In genomic region chr7:127255008-127255407, GRCm38 (mm10) we compare ENCODE assay signal across 8 mouse cellular contexts. TPM values are rescaled to one million over a fixed set of nuclear protein-coding genes. Genes with fewer than 3 reads are reported as not detected.
DNase-seq lines count a peak whose midpoint lies in the region; ATAC-seq lines count a peak whose summit lies in the region.

No protein-coding gene starts in this region.

- 21% methylated on average over 4 of the region's 4 CpGs for WGBS in neural tube, embryonic 11.5 days
- 15% methylated on average over 4 of the region's 4 CpGs for WGBS in liver, embryonic 13.5 days (ENCODE audit: insufficient replicate concordance)

- peaks cover 11% of the 10 kb centered on the region; the same call in 1 of the 2 replicates for H3K4me1 ChIP-seq in neural tube, embryonic 11.5 days (ENCODE audit: control insufficient read depth, insufficient read depth, low read length)
- peaks cover 69% of the 10 kb centered on the region for H3K4me1 ChIP-seq in liver, embryonic 13.5 days (replicated peaks)

- H3K36me3 ChIP-seq in neural tube, embryonic 11.5 days (ENCODE audit: control insufficient read depth, insufficient read depth, low read length): no peaks in the 10 kb centered on the region; the same call in 1 of the 2 replicates
- peaks cover 24% of the 10 kb centered on the region for H3K36me3 ChIP-seq in liver, embryonic 13.5 days

- H3K9ac ChIP-seq in neural tube, embryonic 11.5 days (ENCODE audit: low read length): peak overlapping the region; percentile 72
- H3K9ac ChIP-seq in liver, embryonic 13.5 days: peak overlapping the region; percentile 82

- no peaks in the 10 kb centered on the region for H3K27me3 ChIP-seq in neural tube, embryonic 11.5 days (ENCODE audit: control insufficient read depth, insufficient read depth, low read length)
- no peaks in the 10 kb centered on the region for H3K27me3 ChIP-seq in liver, embryonic 13.5 days

- ATAC-seq in neural tube, embryonic 11.5 days (ENCODE audit: insufficient read depth, low FRiP score, low TSS enrichment): no peak
- no peak for ATAC-seq in liver, embryonic 13.5 days (ENCODE audit: low read depth)
- ATAC-seq in erythroid progenitor cell, adult 5-6 weeks (replicated peaks; ENCODE audit: low FRiP score, poor library complexity, severe bottlenecking): no peak

- H3K4me2 ChIP-seq in neural tube, embryonic 11.5 days (ENCODE audit: low read depth): peak overlapping the region; percentile 92
- peak overlapping the region; percentile 97 for H3K4me2 ChIP-seq in liver, embryonic 13.5 days

- H3K27ac ChIP-seq in neural tube, embryonic 11.5 days (ENCODE audit: low read depth, low read length): no peak overlapping the region
- peak overlapping the region; percentile 94 for H3K27ac ChIP-seq in liver, embryonic 13.5 days

- no peaks in the 10 kb centered on the region for H3K9me3 ChIP-seq in neural tube, embryonic 11.5 days (ENCODE audit: control insufficient read depth, low read length)
- H3K9me3 ChIP-seq in liver, embryonic 13.5 days (replicated peaks): no peaks in the 10 kb centered on the region

- H3K4me3 ChIP-seq in neural tube, embryonic 11.5 days (ENCODE audit: low read depth, low read length): peak overlapping the region; percentile 55
- peak overlapping the region; percentile 77 for H3K4me3 ChIP-seq in liver, embryonic 13.5 days (replicated peaks)

- DNase-seq in cerebellum, adult 9-11 months: peak; percentile 39
- DNase-seq in cerebellum, postnatal 36 days: no peak
- no peak for DNase-seq in neural tube, embryonic 11.5 days (ENCODE audit: low spot score)
- no peak for DNase-seq in neural tube, embryonic 10.5 days (ENCODE audit: extremely low spot score, low spot score)
- DNase-seq in liver, embryonic 13.5 days: no peak
- DNase-seq in right cerebral cortex, postnatal 36 days (ENCODE audit: low spot score in 2 of 2): no peak
- DNase-seq in thymus, postnatal 36 days: no peak

RNA-seq across cellular contexts. Expression of gene Dctpp1, which starts 5.5 kb away (rescaled TPM):
- 205 and 228 TPM in 2 replicates for polyA plus RNA-seq in neural tube, embryonic 11.5 days (2014; fragmentation: Nextera tagmentation; extraction: Ambion mirVana)
- polyA plus RNA-seq in liver, embryonic 13.5 days (2015; fragmentation: Nextera tagmentation; extraction: Ambion mirVana): 134 and 136 TPM in 2 replicates
- total RNA-seq in erythroid progenitor cell, adult 5-6 weeks (2015; ENCODE audit: low replicate concordance): 12.2 and 21.6 TPM in 2 replicates
- 6.2 and 11.1 TPM in 2 replicates for total RNA-seq in erythroid progenitor cell, adult 5-6 weeks (2017; ENCODE audit: low replicate concordance)

RNA-seq across cellular contexts. Expression of gene Zfp771, which starts 10.9 kb away (rescaled TPM):
- polyA plus RNA-seq in neural tube, embryonic 11.5 days (2014; fragmentation: Nextera tagmentation; extraction: Ambion mirVana): 53.2 and 54.5 TPM in 2 replicates
- polyA plus RNA-seq in liver, embryonic 13.5 days (2015; fragmentation: Nextera tagmentation; extraction: Ambion mirVana): 19.0 and 20.6 TPM in 2 replicates
- 4.0 TPM in 1 of 2 replicates, not detected in the other for total RNA-seq in erythroid progenitor cell, adult 5-6 weeks (2015; ENCODE audit: low replicate concordance)
- total RNA-seq in erythroid progenitor cell, adult 5-6 weeks (2017; ENCODE audit: low replicate concordance): 0.26 TPM in 1 of 2 replicates, not detected in the other

RNA-seq across cellular contexts. Expression of gene Sephs2, which starts 18.8 kb away (rescaled TPM):
- 78.0 and 79.2 TPM in 2 replicates for polyA plus RNA-seq in neural tube, embryonic 11.5 days (2014; fragmentation: Nextera tagmentation; extraction: Ambion mirVana)
- 138 and 169 TPM in 2 replicates for polyA plus RNA-seq in liver, embryonic 13.5 days (2015; fragmentation: Nextera tagmentation; extraction: Ambion mirVana)
- total RNA-seq in erythroid progenitor cell, adult 5-6 weeks (2015; ENCODE audit: low replicate concordance): 16.8 and 18.0 TPM in 2 replicates
- 25.8 and 29.0 TPM in 2 replicates for total RNA-seq in erythroid progenitor cell, adult 5-6 weeks (2017; ENCODE audit: low replicate concordance)

RNA-seq across cellular contexts. Expression of gene Sept1, which starts 22.1 kb away (rescaled TPM):
- polyA plus RNA-seq in neural tube, embryonic 11.5 days (2014; fragmentation: Nextera tagmentation; extraction: Ambion mirVana): 19.6 and 22.0 TPM in 2 replicates
- polyA plus RNA-seq in liver, embryonic 13.5 days (2015; fragmentation: Nextera tagmentation; extraction: Ambion mirVana): 9.7 and 9.8 TPM in 2 replicates
- total RNA-seq in erythroid progenitor cell, adult 5-6 weeks (2015; ENCODE audit: low replicate concordance): 36.0 and 65.2 TPM in 2 replicates
- 24.0 and 44.4 TPM in 2 replicates for total RNA-seq in erythroid progenitor cell, adult 5-6 weeks (2017; ENCODE audit: low replicate concordance)

RNA-seq across cellular contexts. Expression of gene Zfp553, which starts 22.1 kb away (rescaled TPM):
- polyA plus RNA-seq in neural tube, embryonic 11.5 days (2014; fragmentation: Nextera tagmentation; extraction: Ambion mirVana): 28.7 and 31.4 TPM in 2 replicates
- 8.3 and 9.0 TPM in 2 replicates for polyA plus RNA-seq in liver, embryonic 13.5 days (2015; fragmentation: Nextera tagmentation; extraction: Ambion mirVana)
- total RNA-seq in erythroid progenitor cell, adult 5-6 weeks (2015; ENCODE audit: low replicate concordance): 2.5 and 2.9 TPM in 2 replicates
- total RNA-seq in erythroid progenitor cell, adult 5-6 weeks (2017; ENCODE audit: low replicate concordance): 0.77 and 10.0 TPM in 2 replicates
